Mouse (Mus musculus): ENCODE data around the gene Rab4b.

- TF ChIP-seq POLR2A (IDR thresholded peaks at IDR 0.05; ENCODE audit: insufficient read length, low read depth) (no peak), USF1 (IDR thresholded peaks at IDR 0.05; ENCODE audit: low read depth) (no peak), TCF12 (IDR thresholded peaks at IDR 0.05; ENCODE audit: insufficient read depth, poor library complexity, severe bottlenecking) (no peak), MAX (IDR thresholded peaks at IDR 0.05; ENCODE audit: low read depth) (no peak), CEBPB (IDR thresholded peaks at IDR 0.05; ENCODE audit: insufficient read depth, poor library complexity, severe bottlenecking) (no peak), REST (IDR thresholded peaks at IDR 0.05; ENCODE audit: insufficient read depth, insufficient read length) (no peak), POLR2AphosphoS2 (IDR thresholded peaks at IDR 0.05; ENCODE audit: insufficient read length, low read depth) (no peak), MYOG (IDR thresholded peaks at IDR 0.05; ENCODE audit: control insufficient read depth in 1 of 3, insufficient read depth in 1 of 3, insufficient read length in 2 of 3, low read depth in 2 of 3) (no peak), E2F4 (IDR thresholded peaks at IDR 0.05; ENCODE audit: insufficient read depth) (no peak), SRF (IDR thresholded peaks at IDR 0.05; ENCODE audit: control insufficient read depth, insufficient read length, low read depth) (no peak), MYOD1 (IDR thresholded peaks at IDR 0.05; ENCODE audit: control insufficient read depth in 1 of 3, insufficient read length in 2 of 3, low read depth in 2 of 3) (no peak)
Observed at GRCm38 (mm10) chr7:27170981-27171380, 7.7 kb downstream of the Rab4b start.
